Mouse (Mus musculus) thymus, adult 2 months (tissue): ENCODE data around the gene Rbm19.

Experiments used
- CTCF ChIP-seq: fragments of 200-500 bp; IDR thresholded peaks from 2 replicates; pipeline ENCODE4 v1.5.1; 2012; ENCODE audit warnings: mild to moderate bottlenecking, control low read depth, low read length, moderate library complexity, borderline replicate concordance; ENCODE audit not compliant: control insufficient read depth, poor library complexity, insufficient read depth; ENCODE audit errors: extremely low read depth
- POLR2A ChIP-seq: fragments of 200-500 bp; IDR thresholded peaks from 2 replicates; pipeline ENCODE4 v1.6.1; 2012; ENCODE audit warnings: mild to moderate bottlenecking, low read length, control low read depth, moderate library complexity; ENCODE audit not compliant: control insufficient read depth, poor library complexity, insufficient read depth; ENCODE audit errors: extremely low read depth

DNA sequence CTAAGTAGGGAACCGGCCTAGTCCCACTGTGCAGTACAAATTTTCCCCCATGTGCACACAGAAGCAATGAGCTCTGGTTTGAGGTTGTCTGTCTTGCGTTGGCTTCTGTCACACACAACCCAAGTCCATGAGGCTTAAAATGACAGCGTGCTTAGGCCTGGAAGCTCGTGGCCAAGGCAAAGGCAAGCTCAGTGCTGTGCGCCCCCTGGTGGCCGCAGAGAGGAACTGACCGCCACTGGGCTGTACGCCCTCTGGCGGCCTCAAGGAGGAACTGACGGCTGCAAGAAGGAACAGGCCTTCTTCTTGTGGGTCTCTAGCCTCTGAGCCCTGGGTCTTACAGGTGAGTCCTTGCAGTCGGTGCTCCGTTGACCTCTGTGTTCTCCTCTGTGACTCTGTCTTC lies 13.5 kb upstream of the Rbm19 start:
- TF ChIP-seq POLR2A = no peak
- TF ChIP-seq CTCF = peak; percentile 100
